ENCODE assay signal across 11 mouse cellular contexts in the genomic region with DNA sequence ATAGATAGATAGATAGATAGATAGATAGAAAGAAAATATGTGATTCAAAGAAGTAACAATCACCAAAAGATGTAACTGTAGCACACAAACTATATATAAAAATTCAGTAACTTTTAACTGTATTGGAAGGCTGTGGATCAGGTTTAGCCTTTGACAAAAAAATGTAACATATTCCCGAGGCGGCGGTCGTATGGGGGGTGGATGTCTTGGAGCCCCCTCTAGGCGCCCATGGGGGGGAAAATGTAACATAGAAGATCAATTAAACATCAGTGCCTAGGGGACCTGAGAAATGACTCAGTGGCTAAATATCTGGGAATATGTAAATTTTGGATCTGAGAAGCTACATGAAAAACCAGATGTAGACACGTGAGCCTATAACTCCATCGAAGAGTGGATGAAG.
DNase-seq lines count a peak whose midpoint lies in the region; ATAC-seq and TF ChIP-seq lines count a peak whose summit lies in the region.
"Had no signal": no experiment of that assay in that cellular context is flagged by ENCODE, and none has a peak within 500 bp of the region (broad histone marks: within the 10 kb centered on the region; RNA-seq: fewer than 3 reads in every experiment).

No protein-coding gene starts in this region.

- H3K4me2 ChIP-seq in heart, postnatal 0 days (ENCODE audit: low read depth, low read length) = no peak overlapping the region
- H3K4me2 ChIP-seq in heart, embryonic 11.5 days = no peak overlapping the region
- no peak overlapping the region for H3K4me2 ChIP-seq in neural tube, embryonic 15.5 days
- H3K4me2 ChIP-seq in liver, embryonic 11.5 days = no peak overlapping the region
- H3K4me2 ChIP-seq: hindbrain, embryonic 15.5 days; limb, embryonic 15.5 days had no signal

- no peak for TF ChIP-seq CTCF in heart, postnatal 0 days (IDR thresholded peaks at IDR 0.05; ENCODE audit: low read depth)

- no peaks in the 10 kb centered on the region for H3K36me3 ChIP-seq in heart, postnatal 0 days (replicated peaks; ENCODE audit: control insufficient read depth, insufficient read depth, low read length)
- no peaks in the 10 kb centered on the region for H3K36me3 ChIP-seq in heart, embryonic 11.5 days (ENCODE audit: control insufficient read depth, insufficient read depth, low read length)
- H3K36me3 ChIP-seq in neural tube, embryonic 15.5 days = no peaks in the 10 kb centered on the region
- no peaks in the 10 kb centered on the region for H3K36me3 ChIP-seq in liver, embryonic 11.5 days (ENCODE audit: control insufficient read depth, insufficient read depth, low read length)
- H3K36me3 ChIP-seq: hindbrain, embryonic 15.5 days; limb, embryonic 15.5 days had no signal

- H3K9ac ChIP-seq in heart, postnatal 0 days (replicated peaks; ENCODE audit: low read depth, low read length) = no peak overlapping the region
- H3K9ac ChIP-seq in heart, embryonic 11.5 days (ENCODE audit: low read depth, low read length) = no peak overlapping the region
- H3K9ac ChIP-seq in neural tube, embryonic 15.5 days (replicated peaks) = no peak overlapping the region
- H3K9ac ChIP-seq in liver, embryonic 11.5 days (ENCODE audit: low read depth, low read length) = no peak overlapping the region
- H3K9ac ChIP-seq: hindbrain, embryonic 15.5 days; limb, embryonic 15.5 days had no signal

- DNase-seq in heart, postnatal 0 days (ENCODE audit: low spot score) = peak; percentile 54
- peak; percentile 18 for DNase-seq in neural tube, embryonic 10.5 days (ENCODE audit: extremely low spot score, low spot score)
- DNase-seq in c-Kit-positive CD71-positive TER-119-negative erythroid progenitor cells, embryonic 14.5 days (ENCODE audit: low read depth) = peak; percentile 1
- DNase-seq in liver, embryonic 11.5 days (ENCODE audit: low spot score) = peak; percentile 39
- DNase-seq in c-Kit-positive CD71-positive TER-119-positive erythroid progenitor cells, embryonic 14.5 days (ENCODE audit: low spot score) = no peak
- no peak for DNase-seq in layer of hippocampus, adult 9-10 months (ENCODE audit: low spot score)

- no peaks in the 10 kb centered on the region for H3K9me3 ChIP-seq in heart, postnatal 0 days (replicated peaks; ENCODE audit: control insufficient read depth, low read length)
- H3K9me3 ChIP-seq in heart, embryonic 11.5 days (replicated peaks; ENCODE audit: control insufficient read depth, low read length) = no peaks in the 10 kb centered on the region
- H3K9me3 ChIP-seq in neural tube, embryonic 15.5 days (replicated peaks) = no peaks in the 10 kb centered on the region
- H3K9me3 ChIP-seq in liver, embryonic 11.5 days (ENCODE audit: control insufficient read depth, low read length) = no peaks in the 10 kb centered on the region
- H3K9me3 ChIP-seq: hindbrain, embryonic 15.5 days; limb, embryonic 15.5 days had no signal

- TF ChIP-seq EP300 in heart, postnatal 0 days (IDR thresholded peaks at IDR 0.05; ENCODE audit: low read depth) = no peak

- H3K4me3 ChIP-seq in heart, postnatal 0 days (ENCODE audit: low read depth, low read length) = no peak overlapping the region
- no peak overlapping the region for H3K4me3 ChIP-seq in heart, embryonic 11.5 days (ENCODE audit: low read depth, low read length)
- no peak overlapping the region for H3K4me3 ChIP-seq in neural tube, embryonic 15.5 days (replicated peaks)
- H3K4me3 ChIP-seq in liver, embryonic 11.5 days (ENCODE audit: low read depth, low read length) = no peak overlapping the region
- H3K4me3 ChIP-seq: erythroblast, embryonic 14.5 days; hindbrain, embryonic 15.5 days; limb, embryonic 15.5 days had no signal

- no peaks in the 10 kb centered on the region for H3K27me3 ChIP-seq in heart, postnatal 0 days (ENCODE audit: control insufficient read depth, insufficient read depth, low read length)
- no peaks in the 10 kb centered on the region for H3K27me3 ChIP-seq in heart, embryonic 11.5 days (ENCODE audit: control insufficient read depth, insufficient read depth, low read length)
- H3K27me3 ChIP-seq in neural tube, embryonic 15.5 days (replicated peaks) = no peaks in the 10 kb centered on the region
- H3K27me3 ChIP-seq in liver, embryonic 11.5 days (replicated peaks; ENCODE audit: control insufficient read depth, insufficient read depth, low read length) = no peaks in the 10 kb centered on the region
- H3K27me3 ChIP-seq: hindbrain, embryonic 15.5 days; limb, embryonic 15.5 days had no signal

- WGBS in heart, postnatal 0 days = 77% methylated on average over 7 of the region's 7 CpGs
- 81% methylated on average over 7 of the region's 7 CpGs for WGBS in heart, embryonic 11.5 days (ENCODE audit: insufficient replicate concordance)
- WGBS in neural tube, embryonic 15.5 days = 84% methylated on average over 7 of the region's 7 CpGs
- 82% methylated on average over 7 of the region's 7 CpGs for WGBS in liver, embryonic 11.5 days

- H3K27ac ChIP-seq in heart, postnatal 0 days (ENCODE audit: low read depth) = no peak overlapping the region
- H3K27ac ChIP-seq in heart, embryonic 11.5 days (ENCODE audit: low read depth, low read length) = no peak overlapping the region
- no peak overlapping the region for H3K27ac ChIP-seq in neural tube, embryonic 15.5 days (replicated peaks)
- H3K27ac ChIP-seq in liver, embryonic 11.5 days (ENCODE audit: low read depth, low read length) = no peak overlapping the region
- H3K27ac ChIP-seq: hindbrain, embryonic 15.5 days had no signal

- no peak for ATAC-seq in heart, postnatal 0 days (ENCODE audit: insufficient read depth, low read depth)
- ATAC-seq in heart, embryonic 11.5 days (replicated peaks; ENCODE audit: insufficient number of reproducible peaks, low FRiP score, low TSS enrichment) = no peak
- ATAC-seq in neural tube, embryonic 15.5 days (ENCODE audit: low FRiP score) = no peak
- ATAC-seq in liver, embryonic 11.5 days (replicated peaks; ENCODE audit: low FRiP score) = no peak

- no peaks in the 10 kb centered on the region for H3K4me1 ChIP-seq in heart, postnatal 0 days (ENCODE audit: control insufficient read depth, insufficient read depth)
- H3K4me1 ChIP-seq in heart, embryonic 11.5 days (ENCODE audit: control insufficient read depth, insufficient read depth, low read length) = no peaks in the 10 kb centered on the region
- no peaks in the 10 kb centered on the region for H3K4me1 ChIP-seq in neural tube, embryonic 15.5 days
- H3K4me1 ChIP-seq in liver, embryonic 11.5 days (replicated peaks; ENCODE audit: control insufficient read depth, insufficient read depth, low read length) = no peaks in the 10 kb centered on the region
- H3K4me1 ChIP-seq: hindbrain, embryonic 15.5 days; limb, embryonic 15.5 days had no signal

Comparison
In these comparisons a context has a peak if more than half of its experiments do, and no peak if none do; other contexts are left out.
1. DNase-seq: peak in heart, postnatal 0 days (single experiment), neural tube, embryonic 10.5 days (single experiment), c-Kit-positive CD71-positive TER-119-negative erythroid progenitor cells, embryonic 14.5 days (single experiment) and liver, embryonic 11.5 days (single experiment); none in c-Kit-positive CD71-positive TER-119-positive erythroid progenitor cells, embryonic 14.5 days (single experiment) and layer of hippocampus, adult 9-10 months (single experiment).